Mouse (Mus musculus): Measurements from ENCODE around the gene Aprt. TPM values are rescaled to one million over a fixed set of nuclear protein-coding genes. Genes with fewer than 3 reads are reported as not detected.

The Aprt gene
- polyA plus RNA-seq (2014; fragmentation: Nextera tagmentation; extraction: Ambion mirVana), result 146 and 161 TPM in 2 replicates

GRCm38 (mm10) chr8:122576648-122577022, at the start of gene Aprt:
Aprt (minus strand) TSS chr8:122576909.
- under 1% methylated on average over 39 of the region's 39 CpGs for WGBS
- peaks cover 12% of the 10 kb centered on the region; the same call in 1 of the 2 replicates for H3K36me3 ChIP-seq (ENCODE audit: control insufficient read depth, insufficient read depth, low read length)
- peak within 1 kb of the TSS; percentile 66 for H3K27ac ChIP-seq (replicated peaks; ENCODE audit: low read depth, low read length)
- peak; percentile 89 for ATAC-seq (ENCODE audit: low FRiP score, low TSS enrichment)
- H3K4me1 ChIP-seq (ENCODE audit: control insufficient read depth, insufficient read depth, low read length), result peaks cover 21% of the 10 kb centered on the region
- H3K9ac ChIP-seq (replicated peaks; ENCODE audit: low read length), result peak within 1 kb of the TSS; percentile 80
- no peaks in the 10 kb centered on the region for H3K27me3 ChIP-seq (ENCODE audit: control insufficient read depth, insufficient read depth, low read length)
- H3K4me2 ChIP-seq (ENCODE audit: low read length), result peak within 1 kb of the TSS; percentile 88
- H3K4me3 ChIP-seq (replicated peaks; ENCODE audit: low read depth, low read length), result peak within 1 kb of the TSS; percentile 57
- no peaks in the 10 kb centered on the region for H3K9me3 ChIP-seq (ENCODE audit: control insufficient read depth, low read length)
- DNase-seq, result peak; percentile 95

GRCm38 (mm10) chr8:122625811-122626210, 49.1 kb upstream of the Aprt start:
- no peak for DNase-seq
- Histone ChIP-seq H3K4me2 (ENCODE audit: low read length) (no peak overlapping the region), H3K27me3 (ENCODE audit: control insufficient read depth, insufficient read depth, low read length) (no peaks in the 10 kb centered on the region), H3K4me3 (replicated peaks; ENCODE audit: low read depth, low read length) (no peak overlapping the region), H3K9me3 (ENCODE audit: control insufficient read depth, low read length) (no peaks in the 10 kb centered on the region), H3K27ac (replicated peaks; ENCODE audit: low read depth, low read length) (no peak overlapping the region), H3K36me3 (ENCODE audit: control insufficient read depth, insufficient read depth, low read length) (peaks cover 26% of the 10 kb centered on the region), H3K9ac (replicated peaks; ENCODE audit: low read length) (no peak overlapping the region), H3K4me1 (ENCODE audit: control insufficient read depth, insufficient read depth, low read length) (no peaks in the 10 kb centered on the region)
- ATAC-seq (ENCODE audit: low FRiP score, low TSS enrichment), result no peak
- 88% methylated on average over 9 of the region's 9 CpGs for WGBS

- H3K9ac ChIP-seq (replicated peaks; ENCODE audit: low read length), result no peak overlapping the region
- 73% methylated on average over 5 of the region's 5 CpGs for WGBS
- H3K27ac ChIP-seq (replicated peaks; ENCODE audit: low read depth, low read length), result no peak overlapping the region
- peaks cover 16% of the 10 kb centered on the region for H3K36me3 ChIP-seq (ENCODE audit: control insufficient read depth, insufficient read depth, low read length)
- H3K4me2 ChIP-seq (ENCODE audit: low read length), result no peak overlapping the region
- no peaks in the 10 kb centered on the region for H3K27me3 ChIP-seq (ENCODE audit: control insufficient read depth, insufficient read depth, low read length)
- no peaks in the 10 kb centered on the region for H3K9me3 ChIP-seq (ENCODE audit: control insufficient read depth, low read length)
- no peak for DNase-seq
- H3K4me3 ChIP-seq (replicated peaks; ENCODE audit: low read depth, low read length), result no peak overlapping the region
- no peak for ATAC-seq (ENCODE audit: low FRiP score, low TSS enrichment)
- H3K4me1 ChIP-seq (ENCODE audit: control insufficient read depth, insufficient read depth, low read length), result no peaks in the 10 kb centered on the region
Measured at GRCm38 (mm10) chr8:122624653-122625052, 47.9 kb upstream of the Aprt start.

GRCm38 (mm10) chr8:122623844-122624642, 47.3 kb upstream of the Aprt start:
- Histone ChIP-seq H3K27me3 (ENCODE audit: control insufficient read depth, insufficient read depth, low read length) (no peaks in the 10 kb centered on the region), H3K9ac (replicated peaks; ENCODE audit: low read length) (no peak overlapping the region), H3K36me3 (ENCODE audit: control insufficient read depth, insufficient read depth, low read length) (peaks cover 11% of the 10 kb centered on the region; the same call in 1 of the 2 replicates), H3K4me2 (ENCODE audit: low read length) (no peak overlapping the region), H3K27ac (replicated peaks; ENCODE audit: low read depth, low read length) (no peak overlapping the region), H3K9me3 (ENCODE audit: control insufficient read depth, low read length) (no peaks in the 10 kb centered on the region), H3K4me1 (ENCODE audit: control insufficient read depth, insufficient read depth, low read length) (no peaks in the 10 kb centered on the region), H3K4me3 (replicated peaks; ENCODE audit: low read depth, low read length) (no peak overlapping the region)
- ATAC-seq (ENCODE audit: low FRiP score, low TSS enrichment) (no peak), DNase-seq (no peak)
- WGBS, result 86% methylated on average over 17 of the region's 17 CpGs

- DNase-seq (no peak), ATAC-seq (ENCODE audit: low FRiP score, low TSS enrichment) (no peak)
- no peak within 1 kb of the TSS for H3K4me2 ChIP-seq (ENCODE audit: low read length)
- H3K4me3 ChIP-seq (replicated peaks; ENCODE audit: low read depth, low read length), result no peak within 1 kb of the TSS
- no peak within 1 kb of the TSS for H3K9ac ChIP-seq (replicated peaks; ENCODE audit: low read length)
- WGBS, result 64% methylated on average over 6 of the region's 6 CpGs
- H3K36me3 ChIP-seq (ENCODE audit: control insufficient read depth, insufficient read depth, low read length), result no peaks in the 10 kb centered on the region
- no peaks in the 10 kb centered on the region for H3K9me3 ChIP-seq (ENCODE audit: control insufficient read depth, low read length)
- H3K27me3 ChIP-seq (ENCODE audit: control insufficient read depth, insufficient read depth, low read length), result no peaks in the 10 kb centered on the region
- no peaks in the 10 kb centered on the region for H3K4me1 ChIP-seq (ENCODE audit: control insufficient read depth, insufficient read depth, low read length)
- H3K27ac ChIP-seq (replicated peaks; ENCODE audit: low read depth, low read length), result no peak within 1 kb of the TSS
Measured at GRCm38 (mm10) chr8:122622727-122623126, 46.0 kb upstream of the Aprt start, which contains the start of gene Pabpn1l. Pabpn1l (minus strand) TSS chr8:122622739.

- Histone ChIP-seq H3K4me2 (ENCODE audit: low read length) (no peak overlapping the region), H3K4me3 (replicated peaks; ENCODE audit: low read depth, low read length) (no peak overlapping the region), H3K9me3 (ENCODE audit: control insufficient read depth, low read length) (no peaks in the 10 kb centered on the region), H3K27ac (replicated peaks; ENCODE audit: low read depth, low read length) (no peak overlapping the region), H3K27me3 (ENCODE audit: control insufficient read depth, insufficient read depth, low read length) (no peaks in the 10 kb centered on the region), H3K36me3 (ENCODE audit: control insufficient read depth, insufficient read depth, low read length) (peaks cover under 1% of the 10 kb centered on the region; the same call in 1 of the 2 replicates), H3K4me1 (ENCODE audit: control insufficient read depth, insufficient read depth, low read length) (no peaks in the 10 kb centered on the region), H3K9ac (replicated peaks; ENCODE audit: low read length) (no peak overlapping the region)
- ATAC-seq (ENCODE audit: low FRiP score, low TSS enrichment) (no peak), DNase-seq (no peak)
- WGBS, result 43% methylated on average over 5 of the region's 5 CpGs
Measured at GRCm38 (mm10) chr8:122620446-122620845, 43.7 kb upstream of the Aprt start.

- no peaks in the 10 kb centered on the region for H3K4me1 ChIP-seq (ENCODE audit: control insufficient read depth, insufficient read depth, low read length)
- ATAC-seq (ENCODE audit: low FRiP score, low TSS enrichment), result no peak
- H3K27me3 ChIP-seq (ENCODE audit: control insufficient read depth, insufficient read depth, low read length), result no peaks in the 10 kb centered on the region
- no peak for DNase-seq
- H3K9me3 ChIP-seq (ENCODE audit: control insufficient read depth, low read length), result no peaks in the 10 kb centered on the region
- H3K9ac ChIP-seq (replicated peaks; ENCODE audit: low read length), result no peak overlapping the region
- 66% methylated on average over 6 of the region's 6 CpGs for WGBS
- peaks cover 5% of the 10 kb centered on the region for H3K36me3 ChIP-seq (ENCODE audit: control insufficient read depth, insufficient read depth, low read length)
- H3K4me2 ChIP-seq (ENCODE audit: low read length), result no peak overlapping the region
- no peak overlapping the region for H3K4me3 ChIP-seq (replicated peaks; ENCODE audit: low read depth, low read length)
- H3K27ac ChIP-seq (replicated peaks; ENCODE audit: low read depth, low read length), result 0 out of 2 replicates have a peak overlapping the region, but pooled peaks have one; percentile 26
Measured at GRCm38 (mm10) chr8:122618660-122619378, 42.1 kb upstream of the Aprt start.

- no peak overlapping the region for H3K9ac ChIP-seq (replicated peaks; ENCODE audit: low read length)
- 38% methylated on average over 5 of the region's 7 CpGs for WGBS
- H3K4me3 ChIP-seq (replicated peaks; ENCODE audit: low read depth, low read length), result no peak overlapping the region
- H3K4me1 ChIP-seq (ENCODE audit: control insufficient read depth, insufficient read depth, low read length), result no peaks in the 10 kb centered on the region
- ATAC-seq (ENCODE audit: low FRiP score, low TSS enrichment), result no peak
- H3K27ac ChIP-seq (replicated peaks; ENCODE audit: low read depth, low read length), result peak overlapping the region; percentile 26; the same call in 1 of the 2 replicates
- peak; percentile 89 for DNase-seq
- H3K27me3 ChIP-seq (ENCODE audit: control insufficient read depth, insufficient read depth, low read length), result no peaks in the 10 kb centered on the region
- peaks cover 5% of the 10 kb centered on the region for H3K36me3 ChIP-seq (ENCODE audit: control insufficient read depth, insufficient read depth, low read length)
- H3K4me2 ChIP-seq (ENCODE audit: low read length), result no peak overlapping the region
- no peaks in the 10 kb centered on the region for H3K9me3 ChIP-seq (ENCODE audit: control insufficient read depth, low read length)
Measured at GRCm38 (mm10) chr8:122617947-122618546, 41.3 kb upstream of the Aprt start.
